Mouse (Mus musculus) embryonic fibroblast, embryonic 13.5 days (primary cell): ENCODE measurements around the gene Bbx. TPM values are rescaled to one million over a fixed set of nuclear protein-coding genes. Genes with fewer than 3 reads are reported as not detected.

ENCODE experiments used
- H3K27ac ChIP-seq: 2 replicates; pipeline ENCODE4 v1.5.1; 2012; ENCODE audit warnings: low read length, control low read depth, inconsistent platforms; ENCODE audit not compliant: insufficient read depth
- H3K4me1 ChIP-seq: 2 replicates; pipeline ENCODE4 v1.6.1; 2011; ENCODE audit warnings: low read length; ENCODE audit not compliant: control insufficient read depth, insufficient read depth
- H3K4me3 ChIP-seq: 2 replicates; pipeline ENCODE4 v1.5.1; 2011; ENCODE audit warnings: mild to moderate bottlenecking, control low read depth, low read length; ENCODE audit not compliant: insufficient read depth
- CTCF ChIP-seq: IDR thresholded peaks from 2 replicates; pipeline ENCODE4 v1.5.1; 2011; ENCODE audit warnings: mild to moderate bottlenecking, control low read depth, low read length, moderate library complexity, borderline replicate concordance; ENCODE audit not compliant: insufficient read depth
- POLR2A ChIP-seq: IDR thresholded peaks from 2 replicates; pipeline ENCODE4 v1.6.1; 2011; ENCODE audit warnings: low read depth, mild to moderate bottlenecking, control low read depth, low read length, moderate library complexity
- polyA plus RNA-seq: library from polyadenylated mRNA; stranded (reverse); fragments of >200 nt; gene quantifications from 2 replicates; pipeline ENCODE4 v1.2.4, GENCODE M21; 2011; ENCODE audit warnings: low read depth; ENCODE audit not compliant: missing spikeins, insufficient read length

Gene Bbx
- polyA plus RNA-seq, 1 experiment, result 47.4 TPM

- H3K27ac ChIP-seq, result no peak overlapping the region
- no peak overlapping the region for H3K4me3 ChIP-seq
- TF ChIP-seq CTCF, result no peak
- no peak for TF ChIP-seq POLR2A
- H3K4me1 ChIP-seq, result no peaks in the 10 kb centered on the region
These were observed 5.6 kb upstream of the Bbx start for GRCm38 (mm10) chr16:50437788-50438187.

GRCm38 (mm10) chr16:50437331-50437730 is 5.1 kb upstream of the Bbx start:
- Histone ChIP-seq H3K27ac (no peak overlapping the region), H3K4me1 (no peaks in the 10 kb centered on the region), H3K4me3 (no peak overlapping the region)
- TF ChIP-seq CTCF (no peak), POLR2A (no peak)

DNA sequence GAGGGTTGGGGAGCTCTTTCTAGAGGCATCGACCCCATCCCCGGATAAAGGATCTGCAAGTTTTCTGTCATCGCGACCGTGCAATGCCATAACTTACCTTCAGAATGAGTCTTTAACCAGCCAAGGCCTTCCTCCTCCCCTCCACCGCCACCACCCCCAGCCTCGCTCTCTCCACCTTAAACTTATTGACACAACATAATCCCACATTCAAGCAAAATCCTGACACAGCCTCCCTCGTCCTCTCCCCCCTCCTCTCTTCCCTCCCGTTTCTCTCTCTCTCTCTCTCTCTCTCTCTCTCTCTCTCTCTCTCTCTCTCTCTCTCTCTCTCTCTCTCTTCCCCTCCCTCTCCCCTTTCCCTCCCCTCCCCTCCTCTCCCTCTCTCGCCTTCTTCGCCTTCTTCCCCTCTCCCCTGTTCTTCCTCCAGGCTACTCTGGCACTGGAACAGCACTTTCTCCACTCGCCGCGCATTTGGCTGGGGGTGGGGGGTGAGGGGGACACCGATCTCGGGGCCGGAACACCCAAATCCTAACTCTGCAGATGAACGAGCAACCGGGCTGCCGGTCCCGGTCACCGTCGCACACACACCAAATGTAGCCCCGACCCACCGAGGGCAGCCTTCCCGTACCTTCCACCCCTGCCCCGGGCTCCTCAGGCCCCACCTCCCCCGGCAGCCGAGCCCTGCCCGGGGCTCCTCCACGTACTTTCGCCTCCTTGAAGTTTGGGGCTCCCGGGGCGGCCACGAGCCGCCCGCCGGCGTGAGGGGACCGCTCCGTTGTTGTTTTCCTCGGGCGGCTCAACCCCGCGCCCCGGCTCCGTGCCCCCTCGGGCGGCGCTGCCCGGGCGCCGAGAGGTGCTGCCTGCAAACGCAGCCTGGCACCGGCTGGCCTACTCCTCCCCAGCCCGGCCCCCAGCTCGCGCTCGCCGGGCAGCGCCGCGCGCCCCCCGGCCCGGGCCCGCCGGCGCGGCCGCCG is 894 bp downstream of the Bbx start:
- peak; percentile 31; the same call in 1 of the 2 replicates for TF ChIP-seq POLR2A
- TF ChIP-seq CTCF, result no peak
- Histone ChIP-seq H3K4me3 (peak overlapping the region; percentile 62), H3K27ac (peak overlapping the region; percentile 67), H3K4me1 (no peaks in the 10 kb centered on the region)

- peak overlapping the region; percentile 62 for H3K4me3 ChIP-seq
- peak overlapping the region; percentile 54 for H3K27ac ChIP-seq
- H3K4me1 ChIP-seq, result no peaks in the 10 kb centered on the region
- TF ChIP-seq POLR2A, result no peak
- no peak for TF ChIP-seq CTCF
These were observed 1.7 kb downstream of the Bbx start for GRCm38 (mm10) chr16:50430515-50430877.

DNA sequence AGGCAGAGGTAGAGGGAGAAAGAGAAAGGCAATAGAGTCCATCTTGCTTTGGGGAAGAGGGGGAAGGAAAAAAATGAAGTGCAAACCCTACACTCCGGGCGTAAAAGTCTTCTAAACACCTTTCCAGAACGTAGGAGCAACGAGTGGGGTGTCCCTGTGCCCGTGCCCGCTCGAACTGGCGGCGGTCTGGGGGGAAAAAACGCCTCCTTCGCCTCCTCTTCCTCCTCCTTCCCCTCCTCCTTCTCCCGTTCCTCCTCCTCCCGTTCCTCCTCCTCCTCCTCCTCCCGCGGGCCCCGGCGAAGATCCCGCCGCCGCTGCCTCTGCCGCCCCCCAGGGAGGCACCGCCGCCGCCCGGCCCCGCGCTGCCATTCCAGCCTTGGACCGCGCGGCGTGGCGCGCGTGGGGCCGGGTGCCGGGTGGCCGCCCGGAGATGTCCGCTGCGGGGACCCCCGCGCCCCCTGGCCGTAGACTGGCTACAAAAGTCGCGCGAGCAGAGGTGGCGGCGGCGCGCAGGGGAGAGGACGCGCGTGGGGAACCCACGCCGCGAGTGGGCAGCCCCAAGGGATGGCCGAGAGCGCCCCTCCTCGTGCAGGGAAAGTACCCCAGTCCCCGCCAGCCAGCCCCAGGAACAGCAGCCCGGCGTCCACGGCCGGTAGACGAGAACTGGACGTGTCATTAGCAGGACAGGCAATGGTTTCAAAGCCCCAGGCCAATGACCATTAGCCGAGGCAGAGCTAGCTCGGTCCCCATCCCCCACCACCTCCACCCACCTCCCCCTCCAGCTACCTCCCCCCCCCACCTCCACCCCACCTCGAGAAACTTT is 2.3 kb downstream of the Bbx start:
- H3K4me3 ChIP-seq, result peak overlapping the region; percentile 62
- peak overlapping the region; percentile 54; the same call in 1 of the 2 replicates for H3K27ac ChIP-seq
- H3K4me1 ChIP-seq, result no peaks in the 10 kb centered on the region
- TF ChIP-seq POLR2A (peak; percentile 48), CTCF (no peak)

DNA sequence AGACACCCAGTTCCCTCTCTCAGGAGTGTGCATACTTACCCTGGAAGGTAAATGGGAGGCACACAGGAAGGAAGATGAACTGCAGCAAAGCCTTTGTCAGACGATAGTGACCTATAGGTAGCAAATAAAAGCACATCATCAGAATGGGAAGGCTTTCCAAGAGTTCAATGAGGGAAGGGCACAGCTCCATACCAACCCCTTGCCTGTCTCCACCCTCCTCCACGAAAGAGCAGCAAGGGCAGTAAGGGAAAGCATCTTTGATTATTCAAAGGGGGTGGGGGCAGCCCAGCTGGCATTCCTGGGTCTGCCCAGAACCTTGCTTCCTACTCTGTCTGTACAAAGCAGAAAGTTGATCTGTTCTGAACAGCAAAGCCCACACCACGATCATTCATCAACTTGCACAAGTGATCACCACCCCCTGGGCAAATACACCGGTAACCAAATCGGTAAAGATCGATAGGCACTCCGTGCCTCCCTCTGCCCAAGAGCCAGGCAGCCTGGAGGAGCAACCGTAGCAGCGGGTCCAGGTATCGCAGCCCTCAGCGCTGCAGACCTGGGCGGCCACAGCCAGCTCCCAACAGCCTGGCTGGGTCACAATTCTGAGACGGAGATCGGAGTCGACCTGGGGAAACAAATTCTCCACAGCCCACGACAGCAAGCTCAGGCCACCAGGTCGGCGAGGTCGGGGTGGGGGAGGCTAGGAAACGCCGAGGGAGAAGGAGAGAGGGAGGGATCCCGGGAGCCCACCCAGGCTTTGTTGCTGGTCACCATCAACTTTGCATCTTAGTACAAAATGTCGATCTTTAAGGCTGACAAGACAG is 3.1 kb downstream of the Bbx start:
- Histone ChIP-seq H3K27ac (no peak overlapping the region), H3K4me3 (peak overlapping the region; percentile 62), H3K4me1 (no peaks in the 10 kb centered on the region)
- TF ChIP-seq POLR2A (no peak), CTCF (no peak)

DNA sequence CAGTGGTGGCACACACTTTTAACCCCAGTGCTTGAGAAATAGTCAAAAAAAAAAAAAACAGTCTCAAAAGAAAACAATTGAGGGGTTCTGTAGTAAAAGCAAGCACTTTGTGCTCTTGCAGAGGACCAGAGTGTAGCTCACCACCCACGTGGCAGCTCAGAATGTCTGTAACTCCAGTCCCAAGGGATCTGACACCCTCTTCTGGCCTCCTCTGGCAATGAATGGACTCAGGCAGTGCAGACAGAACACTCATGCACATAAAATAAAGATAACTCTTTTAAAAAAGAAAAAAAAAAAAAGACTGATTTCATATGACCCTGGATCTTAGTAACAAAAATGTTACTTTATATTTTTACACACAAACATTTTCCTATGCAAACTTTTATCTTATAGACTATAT is 12.1 kb downstream of the Bbx start:
- no peak for TF ChIP-seq CTCF
- TF ChIP-seq POLR2A, result no peak
- Histone ChIP-seq H3K4me1 (no peaks in the 10 kb centered on the region), H3K4me3 (no peak overlapping the region), H3K27ac (no peak overlapping the region)

- Histone ChIP-seq H3K27ac (no peak overlapping the region), H3K4me1 (no peaks in the 10 kb centered on the region), H3K4me3 (no peak overlapping the region)
- no peak for TF ChIP-seq CTCF
- TF ChIP-seq POLR2A, result no peak
These were observed 16.8 kb downstream of the Bbx start for GRCm38 (mm10) chr16:50415406-50415805.

DNA sequence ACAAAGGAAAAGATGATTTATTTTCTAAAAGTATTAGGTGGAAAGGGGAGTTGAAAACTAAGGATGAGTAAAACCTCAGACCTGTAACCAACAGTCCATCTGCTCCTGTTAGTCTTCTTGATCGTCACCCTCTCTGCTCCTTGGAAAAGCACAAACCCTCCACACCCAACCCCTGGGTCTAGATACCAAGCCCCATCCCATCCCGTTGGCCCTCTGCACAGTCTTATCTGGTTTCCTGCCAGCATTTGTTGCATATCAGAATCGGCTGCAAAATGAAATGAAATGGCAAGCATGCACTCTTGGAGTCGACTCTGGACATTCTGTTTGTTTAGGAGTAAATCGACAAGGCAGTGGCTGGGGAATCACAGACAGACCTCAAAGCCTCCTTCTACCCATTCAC is 29.3 kb downstream of the Bbx start:
- H3K27ac ChIP-seq, result no peak overlapping the region
- no peak overlapping the region for H3K4me3 ChIP-seq
- no peak for TF ChIP-seq POLR2A
- TF ChIP-seq CTCF, result no peak
- H3K4me1 ChIP-seq, result no peaks in the 10 kb centered on the region
